Mouse (Mus musculus): Measurements from ENCODE around the gene Cog6. TPM values are rescaled to one million over a fixed set of nuclear protein-coding genes. Genes with fewer than 3 reads are reported as not detected.
A peak's percentile ranks its signal among the peaks of the same experiment; 100 is the strongest.

The Cog6 gene
- total and polyA plus RNA-seq, 3 experiments = 15.6 to 25.8 (median 18.4) TPM

DNA sequence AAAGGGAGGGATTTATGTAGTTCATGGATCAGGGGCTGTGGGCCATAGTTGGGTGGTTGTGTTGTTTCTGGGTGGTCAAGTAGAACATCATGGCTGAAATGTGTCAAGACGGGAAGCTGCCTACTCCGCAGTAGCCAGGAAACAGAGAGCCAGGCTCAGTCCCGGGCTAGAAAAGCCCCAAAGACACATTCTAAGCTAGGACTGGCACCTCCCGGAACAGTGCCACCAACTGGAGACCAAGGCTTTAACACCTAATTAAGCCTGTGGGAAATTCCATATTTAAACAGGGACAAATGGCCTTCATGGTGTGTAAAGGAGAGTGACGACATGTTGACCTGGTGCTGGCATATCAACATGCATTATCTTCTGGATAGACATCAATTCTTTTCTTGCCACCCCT, 50.0 kb downstream of the Cog6 start:
- H3K4me1 ChIP-seq (ENCODE audit: control insufficient read depth in 1 of 2, insufficient read depth in 2 of 2) = no peaks in the 10 kb centered on the region; a peak in 1 of 4 replicates

DNA sequence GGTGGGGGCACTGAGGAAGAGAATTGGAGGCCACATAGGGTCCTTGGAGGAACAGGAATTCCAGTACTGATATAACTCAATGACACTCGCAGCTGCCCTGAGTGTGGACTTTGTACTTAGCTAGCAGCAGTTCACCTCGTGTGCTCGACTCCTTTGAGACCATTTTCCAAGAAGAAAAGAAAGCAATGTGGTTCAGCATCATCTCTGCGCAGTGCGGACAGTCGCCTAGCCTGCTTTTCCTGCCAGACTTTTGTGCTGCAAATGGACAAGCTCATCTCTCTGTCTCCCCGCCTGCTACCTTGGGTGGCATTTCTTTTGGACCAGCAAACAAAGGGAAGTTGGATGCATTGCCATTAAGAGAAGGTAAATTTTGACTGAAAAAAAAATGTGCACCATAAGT, 52.8 kb downstream of the Cog6 start:
- no peaks in the 10 kb centered on the region for H3K36me3 ChIP-seq (replicated peaks in 1 of 2; ENCODE audit: control insufficient read depth in 1 of 2, insufficient read depth in 1 of 2, low read length in 1 of 2)
- H3K9me3 ChIP-seq (replicated peaks; ENCODE audit: low read length) = no peaks in the 10 kb centered on the region
- H3K9ac ChIP-seq (ENCODE audit: insufficient read depth, low read depth) = no peak overlapping the region
- H3K4me3 ChIP-seq (replicated peaks in 1 of 3; ENCODE audit: low read depth in 2 of 3, low read length in 2 of 3, poor library complexity in 1 of 3) = no peak overlapping the region
- H3K27me3 ChIP-seq (replicated peaks) = no peaks in the 10 kb centered on the region
- TF ChIP-seq BHLHE40 (IDR thresholded peaks at IDR 0.05; ENCODE audit: low read depth, low read length) (no peak), GABPA (IDR thresholded peaks at IDR 0.05; ENCODE audit: insufficient replicate concordance, low read depth, low read length) (no peak), JUND (conservative IDR thresholded peaks at IDR 0.05; ENCODE audit: low read depth, low read length) (no peak), MYC (IDR thresholded peaks at IDR 0.05; ENCODE audit: low read depth, low read length) (no peak), UBTF (IDR thresholded peaks at IDR 0.05; ENCODE audit: low read depth, low read length) (no peak), PAX5 (IDR thresholded peaks at IDR 0.05; ENCODE audit: low read length) (no peak), MAFK (IDR thresholded peaks at IDR 0.05; ENCODE audit: insufficient replicate concordance, low read length) (no peak), CHD1 (IDR thresholded peaks at IDR 0.05; ENCODE audit: low read depth, low read length) (no peak), E2F4 (IDR thresholded peaks at IDR 0.05; ENCODE audit: insufficient replicate concordance, low read depth, low read length) (no peak)
- H3K4me1 ChIP-seq (ENCODE audit: control insufficient read depth in 1 of 2, insufficient read depth in 2 of 2) = no peaks in the 10 kb centered on the region; a peak in 1 of 4 replicates
- no peak overlapping the region for H3K4me2 ChIP-seq (ENCODE audit: insufficient read depth, low read depth, poor library complexity, severe bottlenecking)
- DNase-seq (ENCODE audit: extremely low read depth) = no peak
- dilution Hi-C loops (cut with MboI; ENCODE audit: extremely low pct_ligation_motif_present, extremely low pct_unique_long_range_greater_than_20kb, low sequenced_read_pairs) (no loop called here), in situ Hi-C loops (cut with MboI; ENCODE audit: low pct_ligation_motif_present, low pct_unique_long_range_greater_than_20kb, low sequenced_read_pairs) (no loop called here)
- no peaks in the 10 kb centered on the region for H3K79me2 ChIP-seq (replicated peaks; ENCODE audit: control insufficient read depth, extremely low read depth, insufficient read depth, poor library complexity, severe bottlenecking)
- no peak overlapping the region for H3K27ac ChIP-seq (ENCODE audit: insufficient read depth, low read depth)

More for the DNA sequence above, 50.0 kb downstream of the Cog6 start:
- Histone ChIP-seq H3K4me2 (ENCODE audit: insufficient read depth, low read depth, poor library complexity, severe bottlenecking) (no peak overlapping the region), H3K27ac (ENCODE audit: insufficient read depth, low read depth) (no peak overlapping the region), H3K9ac (ENCODE audit: insufficient read depth, low read depth) (no peak overlapping the region), H3K4me3 (replicated peaks in 1 of 3; ENCODE audit: low read depth in 2 of 3, low read length in 2 of 3, poor library complexity in 1 of 3) (no peak overlapping the region), H3K79me2 (replicated peaks; ENCODE audit: control insufficient read depth, extremely low read depth, insufficient read depth, poor library complexity, severe bottlenecking) (no peaks in the 10 kb centered on the region), H3K27me3 (replicated peaks) (no peaks in the 10 kb centered on the region), H3K36me3 (replicated peaks in 1 of 2; ENCODE audit: control insufficient read depth in 1 of 2, insufficient read depth in 1 of 2, low read length in 1 of 2) (no peaks in the 10 kb centered on the region), H3K9me3 (replicated peaks; ENCODE audit: low read length) (no peaks in the 10 kb centered on the region)
- DNase-seq (ENCODE audit: extremely low read depth) = peak; percentile 7
- dilution Hi-C loops (cut with MboI; ENCODE audit: extremely low pct_ligation_motif_present, extremely low pct_unique_long_range_greater_than_20kb, low sequenced_read_pairs) = no loop called here
- no peak for TF ChIP-seq USF1 (IDR thresholded peaks at IDR 0.05; ENCODE audit: low read depth, low read length)
- TF ChIP-seq MAFK (IDR thresholded peaks at IDR 0.05; ENCODE audit: insufficient replicate concordance, low read length) = no peak
- peak; percentile 15; the same call in 1 of the 2 replicates for TF ChIP-seq SMC3 (IDR thresholded peaks at IDR 0.05; ENCODE audit: low read depth, low read length)
- TF ChIP-seq PAX5 (IDR thresholded peaks at IDR 0.05; ENCODE audit: low read length) = no peak
- no peak for TF ChIP-seq BHLHE40 (IDR thresholded peaks at IDR 0.05; ENCODE audit: low read depth, low read length)
- no peak for TF ChIP-seq POLR2AphosphoS2 (IDR thresholded peaks at IDR 0.05; ENCODE audit: low read depth, low read length)
- TF ChIP-seq ZC3H11A (IDR thresholded peaks at IDR 0.05; ENCODE audit: low read depth, low read length) = no peak
- TF ChIP-seq CTCF (conservative IDR thresholded peaks at IDR 0.05 in 1 of 2, IDR thresholded peaks at IDR 0.05 in 1 of 2; ENCODE audit: low read depth in 2 of 2, low read length in 2 of 2) = peak in 1 of 2 experiments; percentile 56; a peak in 2 of 4 replicates
- TF ChIP-seq TCF12 (IDR thresholded peaks at IDR 0.05; ENCODE audit: low read depth, low read length) = no peak
- TF ChIP-seq HCFC1 (IDR thresholded peaks at IDR 0.05; ENCODE audit: low read depth, low read length) = 0 out of 2 replicates have a peak, but pooled peaks have one; percentile 26
- peak; percentile 6 for TF ChIP-seq RAD21 (IDR thresholded peaks at IDR 0.05; ENCODE audit: low read depth, low read length)
- in situ Hi-C loops (cut with MboI; ENCODE audit: low pct_ligation_motif_present, low pct_unique_long_range_greater_than_20kb, low sequenced_read_pairs) = no loop called here

All from CH12.LX (cell line).